Mouse (Mus musculus): ENCODE data around the gene Chrnb4. TPM values are rescaled to one million over a fixed set of nuclear protein-coding genes. Genes with fewer than 3 reads are reported as not detected.

Chrnb4 gene
- polyA plus RNA-seq, 1 experiment from 2014 or later, result 1.9 TPM

Other genes starting within 250 kb of the Chrnb4 start
- gene Ireb2, start 185.0 kb downstream of the Chrnb4 start, polyA plus RNA-seq (2014; fragmentation: Nextera tagmentation; extraction: Ambion mirVana), result 40.2 and 62.3 TPM in 2 replicates
- 1.5 and 2.1 TPM in 2 replicates for gene Hykk, start 131.5 kb downstream of the Chrnb4 start, polyA plus RNA-seq (2014; fragmentation: Nextera tagmentation; extraction: Ambion mirVana)
- 273 and 276 TPM in 2 replicates for gene Psma4, start 98.0 kb downstream of the Chrnb4 start, polyA plus RNA-seq (2014; fragmentation: Nextera tagmentation; extraction: Ambion mirVana)
- 0.58 and 0.81 TPM in 2 replicates for gene AY074887, start 97.8 kb downstream of the Chrnb4 start, polyA plus RNA-seq (2014; fragmentation: Nextera tagmentation; extraction: Ambion mirVana)
- 5.2 and 8.0 TPM in 2 replicates for gene Chrna5, start 67.9 kb downstream of the Chrnb4 start, polyA plus RNA-seq (2014; fragmentation: Nextera tagmentation; extraction: Ambion mirVana)
- 15.4 and 17.7 TPM in 2 replicates for gene Chrna3, start 22.2 kb downstream of the Chrnb4 start, polyA plus RNA-seq (2014; fragmentation: Nextera tagmentation; extraction: Ambion mirVana)
- gene Ube2q2, start 100.1 kb upstream of the Chrnb4 start, polyA plus RNA-seq (2014; fragmentation: Nextera tagmentation; extraction: Ambion mirVana), result 45.8 and 47.1 TPM in 2 replicates
- gene Fbxo22, start 160.1 kb upstream of the Chrnb4 start, polyA plus RNA-seq (2014; fragmentation: Nextera tagmentation; extraction: Ambion mirVana), result 76.2 and 90.4 TPM in 2 replicates

All from midbrain, embryonic 14.5 days (tissue).